Mouse (Mus musculus) CH12.LX (cell line): Measurements from ENCODE around the gene Selenow. TPM values are rescaled to one million over a fixed set of nuclear protein-coding genes. Genes with fewer than 3 reads are reported as not detected.

Source experiments
- DNase-seq: peaks from one replicate; pipeline ENCODE4 v3.0.0-alpha.2; 2013; ENCODE audit errors: extremely low read depth
- H3K27ac ChIP-seq: 2 replicates; pipeline ENCODE4 v1.5.1; 2012; ENCODE audit warnings: low read depth, mild to moderate bottlenecking, control low read depth, moderate library complexity; ENCODE audit not compliant: insufficient read depth
- H3K27me3 ChIP-seq: replicated peaks from 2 replicates; pipeline ENCODE3; 2012; ENCODE audit warnings: inconsistent platforms
- H3K36me3 ChIP-seq, 2 experiments: replicated peaks in 1 of 2; 2 replicates each; pipeline versions ENCODE3 to v1.6.1; 2012; ENCODE audit warnings: inconsistent platforms in 1 of 2, low read length in 1 of 2, mild to moderate bottlenecking in 1 of 2, mixed read lengths in 1 of 2, moderate library complexity in 1 of 2; ENCODE audit not compliant: control insufficient read depth in 1 of 2, insufficient read depth in 1 of 2
- H3K4me1 ChIP-seq, 2 experiments: 2 replicates each; pipeline ENCODE4 v1.6.1; 2012; ENCODE audit warnings: inconsistent platforms in 1 of 2, moderate library complexity in 1 of 2; ENCODE audit not compliant: insufficient read depth in 2 of 2, control insufficient read depth in 1 of 2
- H3K4me2 ChIP-seq: 2 replicates; pipeline ENCODE4 v1.6.1; 2012; ENCODE audit warnings: low read depth, mild to moderate bottlenecking, control low read depth; ENCODE audit not compliant: poor library complexity, insufficient read depth, severe bottlenecking
- H3K4me3 ChIP-seq, 3 experiments: fragments of 150-350 bp in 1 of 3; sonication (generic) in 1 of 3; replicated peaks in 1 of 3; 2 replicates each; pipeline versions ENCODE3 to v1.5.1; 2011 to 2012; ENCODE audit warnings: low read depth in 2 of 3, low read length in 2 of 3, mild to moderate bottlenecking in 2 of 3, moderate library complexity in 2 of 3, control low read depth in 1 of 3, improper control_type of control experiment in 1 of 3, inconsistent platforms in 1 of 3, mixed read lengths in 1 of 3; ENCODE audit not compliant: poor library complexity in 1 of 3
- H3K79me2 ChIP-seq: replicated peaks from 2 replicates; pipeline ENCODE4 v1.6.1; 2012; ENCODE audit warnings: mild to moderate bottlenecking, moderate library complexity; ENCODE audit not compliant: control insufficient read depth, poor library complexity, insufficient read depth, severe bottlenecking; ENCODE audit errors: extremely low read depth
- H3K9ac ChIP-seq: 2 replicates; pipeline ENCODE4 v1.6.1; 2012; ENCODE audit warnings: low read depth, mild to moderate bottlenecking, control low read depth, moderate library complexity; ENCODE audit not compliant: insufficient read depth
- H3K9me3 ChIP-seq: replicated peaks from 2 replicates; pipeline ENCODE3; 2012; ENCODE audit warnings: low read length, inconsistent platforms, mixed read lengths
- BHLHE40 ChIP-seq: IDR thresholded peaks from 2 replicates; pipeline ENCODE4 v1.6.1; 2011; ENCODE audit warnings: mild to moderate bottlenecking, low read depth, low read length, improper control_type of control experiment
- CHD2 ChIP-seq: IDR thresholded peaks from 2 replicates; pipeline ENCODE4 v1.6.1; 2011; ENCODE audit warnings: low read length, improper control_type of control experiment
- CTCF ChIP-seq, 2 experiments: IDR thresholded peaks in 1 of 2; conservative IDR thresholded peaks in 1 of 2; 2 replicates each; pipeline ENCODE4 v1.5.1; 2011 to 2012; ENCODE audit warnings: low read depth in 2 of 2, low read length in 2 of 2, improper control_type of control experiment in 1 of 2, inconsistent platforms in 1 of 2, mild to moderate bottlenecking in 1 of 2, moderate library complexity in 1 of 2
- E2F4 ChIP-seq: IDR thresholded peaks from 2 replicates; pipeline ENCODE4 v1.6.1; 2011; ENCODE audit warnings: low read depth, low read length, improper control_type of control experiment; ENCODE audit not compliant: insufficient replicate concordance
- ELF1 ChIP-seq: IDR thresholded peaks from 2 replicates; pipeline ENCODE4 v1.6.1; 2014; ENCODE audit warnings: low read depth, mild to moderate bottlenecking, inconsistent platforms, low read length, improper control_type of control experiment
- ETS1 ChIP-seq: conservative IDR thresholded peaks from 2 replicates; pipeline ENCODE4 v1.6.1; 2012; ENCODE audit warnings: low read depth, mild to moderate bottlenecking, inconsistent platforms, low read length, improper control_type of control experiment, moderate library complexity
- HCFC1 ChIP-seq: IDR thresholded peaks from 2 replicates; pipeline ENCODE4 v1.6.1; 2012; ENCODE audit warnings: low read depth, mild to moderate bottlenecking, inconsistent platforms, low read length, improper control_type of control experiment
- IRF4 ChIP-seq: IDR thresholded peaks from 2 replicates; pipeline ENCODE4 v1.6.1; 2014; ENCODE audit warnings: low read depth, mild to moderate bottlenecking, inconsistent platforms, low read length, improper control_type of control experiment
- JUND ChIP-seq: conservative IDR thresholded peaks from 2 replicates; pipeline ENCODE4 v1.6.1; 2011; ENCODE audit warnings: low read depth, low read length, improper control_type of control experiment
- MAFK ChIP-seq: IDR thresholded peaks from 2 replicates; pipeline ENCODE4 v1.6.1; 2011; ENCODE audit warnings: low read length, improper control_type of control experiment; ENCODE audit not compliant: insufficient replicate concordance
- MAX ChIP-seq: IDR thresholded peaks from 2 replicates; pipeline ENCODE4 v1.6.1; 2011; ENCODE audit warnings: low read length, improper control_type of control experiment
- MAZ ChIP-seq: IDR thresholded peaks from 2 replicates; pipeline ENCODE4 v1.6.1; 2012; ENCODE audit warnings: low read depth, mild to moderate bottlenecking, inconsistent platforms, low read length, improper control_type of control experiment, moderate library complexity
- MEF2A ChIP-seq: IDR thresholded peaks from 2 replicates; pipeline ENCODE4 v1.6.1; 2014; ENCODE audit warnings: low read depth, mild to moderate bottlenecking, inconsistent platforms, low read length, improper control_type of control experiment, borderline replicate concordance
- MXI1 ChIP-seq: IDR thresholded peaks from 2 replicates; pipeline ENCODE4 v1.6.1; 2011; ENCODE audit warnings: mild to moderate bottlenecking, low read depth, low read length, improper control_type of control experiment
- MYC ChIP-seq: IDR thresholded peaks from 2 replicates; pipeline ENCODE4 v1.6.1; 2011; ENCODE audit warnings: low read depth, mild to moderate bottlenecking, improper control_type of control experiment, low read length
- NELFE ChIP-seq: IDR thresholded peaks from 2 replicates; pipeline ENCODE4 v1.6.1; 2011; ENCODE audit warnings: low read depth, low read length, improper control_type of control experiment
- NRF1 ChIP-seq: IDR thresholded peaks from 2 replicates; pipeline ENCODE4 v1.6.1; 2014; ENCODE audit warnings: low read depth, mild to moderate bottlenecking, inconsistent platforms, low read length, improper control_type of control experiment, moderate library complexity
- POLR2A ChIP-seq: IDR thresholded peaks from 2 replicates; pipeline ENCODE4 v1.6.1; 2011; ENCODE audit warnings: low read depth, mild to moderate bottlenecking, improper control_type of control experiment, low read length
- POLR2AphosphoS2 ChIP-seq: IDR thresholded peaks from 2 replicates; pipeline ENCODE4 v1.6.1; 2011; ENCODE audit warnings: low read depth, low read length, improper control_type of control experiment
- RAD21 ChIP-seq: IDR thresholded peaks from 2 replicates; pipeline ENCODE4 v1.6.1; 2011; ENCODE audit warnings: low read depth, mild to moderate bottlenecking, low read length, improper control_type of control experiment, moderate library complexity
- SIN3A ChIP-seq: IDR thresholded peaks from 2 replicates; pipeline ENCODE4 v1.6.1; 2012; ENCODE audit warnings: low read length, improper control_type of control experiment, inconsistent platforms
- SMC3 ChIP-seq: IDR thresholded peaks from 2 replicates; pipeline ENCODE4 v1.6.1; 2011; ENCODE audit warnings: low read depth, low read length, improper control_type of control experiment
- TBP ChIP-seq: conservative IDR thresholded peaks from 2 replicates; pipeline ENCODE4 v1.6.1; 2011; ENCODE audit warnings: low read depth, low read length, improper control_type of control experiment
- TCF12 ChIP-seq: IDR thresholded peaks from 2 replicates; pipeline ENCODE4 v1.6.1; 2014; ENCODE audit warnings: low read depth, mild to moderate bottlenecking, inconsistent platforms, low read length, improper control_type of control experiment
- UBTF ChIP-seq: IDR thresholded peaks from 2 replicates; pipeline ENCODE4 v1.6.1; 2012; ENCODE audit warnings: low read depth, mild to moderate bottlenecking, inconsistent platforms, low read length, improper control_type of control experiment, moderate library complexity
- USF1 ChIP-seq: IDR thresholded peaks from 2 replicates; pipeline ENCODE4 v1.6.1; 2014; ENCODE audit warnings: low read depth, mild to moderate bottlenecking, inconsistent platforms, low read length, improper control_type of control experiment
- ZC3H11A ChIP-seq: IDR thresholded peaks from 2 replicates; pipeline ENCODE4 v1.6.1; 2012; ENCODE audit warnings: low read depth, mild to moderate bottlenecking, inconsistent platforms, low read length, improper control_type of control experiment
- ZMIZ1 ChIP-seq: IDR thresholded peaks from 2 replicates; pipeline ENCODE4 v1.6.1; 2012; ENCODE audit warnings: low read depth, mild to moderate bottlenecking, inconsistent platforms, low read length, improper control_type of control experiment
- ZNF384 ChIP-seq: IDR thresholded peaks from 2 replicates; pipeline ENCODE4 v1.6.1; 2012; ENCODE audit warnings: low read depth, low read length, improper control_type of control experiment, inconsistent platforms
- dilution Hi-C: fragments of 300-500 bp; cut with MboI; formaldehyde crosslinking; loops from 2 replicates; pipeline ENCODE4 v1.14.3; 2020; ENCODE audit warnings: low sequenced_read_pairs; ENCODE audit not compliant: extremely low pct_unique_long_range_greater_than_20kb, extremely low pct_ligation_motif_present
- in situ Hi-C: fragments of 300-500 bp; cut with MboI; formaldehyde crosslinking; loops from 3 replicates; pipeline ENCODE4 v1.14.3; 2019; ENCODE audit warnings: low sequenced_read_pairs, low pct_ligation_motif_present, low pct_unique_long_range_greater_than_20kb, mixed read lengths
- polyA plus RNA-seq: library from polyadenylated mRNA; unstranded; fragments of >175 nt; gene quantifications from 2 replicates; pipeline ENCODE4 v1.2.1, GENCODE M21; 2012; ENCODE audit warnings: low read depth; ENCODE audit not compliant: insufficient read length
- total RNA-seq, 2 experiments: library from RNA; depleted of rRNA; stranded (reverse); fragments of 300-350 nt in 1 of 2; fragments of >200 nt in 1 of 2; gene quantifications; 2 replicates each; pipeline ENCODE4 v1.2.3; 2012 to 2014

Selenow gene
- total and polyA plus RNA-seq, 3 experiments, result 44.9 to 257 (median 65.2) TPM

- DNase-seq, result peak; percentile 62
- TF ChIP-seq MXI1, result peak; percentile 50
- TF ChIP-seq USF1, result no peak
- peak; percentile 31; the same call in 1 of the 2 replicates for TF ChIP-seq NRF1
- TF ChIP-seq MAFK, result no peak
- TF ChIP-seq MYC, result peak; percentile 79; the same call in 1 of the 2 replicates
- peak; percentile 38; the same call in 1 of the 2 replicates for TF ChIP-seq TCF12
- no peak for TF ChIP-seq ETS1
- TF ChIP-seq ZNF384, result no peak
- peak; percentile 58 for TF ChIP-seq POLR2A
- peak; percentile 42; the same call in 1 of the 2 replicates for TF ChIP-seq ZC3H11A
- peak; percentile 57; the same call in 1 of the 2 replicates for TF ChIP-seq IRF4
- TF ChIP-seq POLR2AphosphoS2, result no peak
- peak; percentile 82 for TF ChIP-seq RAD21
- no peak for TF ChIP-seq UBTF
- TF ChIP-seq CHD2, result no peak
- no peak for TF ChIP-seq ZMIZ1
- no peak for TF ChIP-seq TBP
- no peak for TF ChIP-seq ELF1
- peak; percentile 94 for TF ChIP-seq MAZ
- no peak for TF ChIP-seq JUND
- peak; percentile 76 for TF ChIP-seq MAX
- TF ChIP-seq MEF2A, result no peak
- peak; percentile 57; the same call in 1 of the 2 replicates for TF ChIP-seq SIN3A
- no peak for TF ChIP-seq HCFC1
- peak; percentile 37 to 95 for TF ChIP-seq CTCF (conservative IDR thresholded peaks at IDR 0.05 in 1 of 2, IDR thresholded peaks at IDR 0.05 in 1 of 2; ENCODE audit: low read depth in 2 of 2, low read length in 2 of 2)
- TF ChIP-seq E2F4, result 0 out of 2 replicates have a peak, but pooled peaks have one; percentile 34
- peak; percentile 48; the same call in 1 of the 2 replicates for TF ChIP-seq BHLHE40
- peak; percentile 46 for TF ChIP-seq NELFE
- peak; percentile 88 for TF ChIP-seq SMC3
- H3K4me1 ChIP-seq, result peaks cover 2 to 31% of the 10 kb centered on the region in 2 experiments; a peak in 3 of 4 replicates
- peak within 1 kb of the TSS; percentile 83 for H3K4me2 ChIP-seq
- no peaks in the 10 kb centered on the region for H3K79me2 ChIP-seq
- H3K27me3 ChIP-seq, result no peaks in the 10 kb centered on the region
- H3K36me3 ChIP-seq, result peaks cover 15 to 23% of the 10 kb centered on the region in 2 experiments
- peak within 1 kb of the TSS; percentile 72 for H3K9ac ChIP-seq
- H3K4me3 ChIP-seq, result peak within 1 kb of the TSS; percentile 35 to 64 (median 46)
- no peaks in the 10 kb centered on the region for H3K9me3 ChIP-seq
- no peak within 1 kb of the TSS for H3K27ac ChIP-seq
- in situ Hi-C loops (no loop called here), dilution Hi-C loops (loop anchor here (25.0 kb wide), 1 partner anchor 195 kb away; no protein-coding TSS in a partner anchor)
Observed at GRCm38 (mm10) chr7:15967312-15967711, 45.1 kb upstream of the Selenow start, which contains the start of gene Ehd2. Gene Ehd2 (minus strand): TSS chr7:15967567.
